In the genomic region with DNA sequence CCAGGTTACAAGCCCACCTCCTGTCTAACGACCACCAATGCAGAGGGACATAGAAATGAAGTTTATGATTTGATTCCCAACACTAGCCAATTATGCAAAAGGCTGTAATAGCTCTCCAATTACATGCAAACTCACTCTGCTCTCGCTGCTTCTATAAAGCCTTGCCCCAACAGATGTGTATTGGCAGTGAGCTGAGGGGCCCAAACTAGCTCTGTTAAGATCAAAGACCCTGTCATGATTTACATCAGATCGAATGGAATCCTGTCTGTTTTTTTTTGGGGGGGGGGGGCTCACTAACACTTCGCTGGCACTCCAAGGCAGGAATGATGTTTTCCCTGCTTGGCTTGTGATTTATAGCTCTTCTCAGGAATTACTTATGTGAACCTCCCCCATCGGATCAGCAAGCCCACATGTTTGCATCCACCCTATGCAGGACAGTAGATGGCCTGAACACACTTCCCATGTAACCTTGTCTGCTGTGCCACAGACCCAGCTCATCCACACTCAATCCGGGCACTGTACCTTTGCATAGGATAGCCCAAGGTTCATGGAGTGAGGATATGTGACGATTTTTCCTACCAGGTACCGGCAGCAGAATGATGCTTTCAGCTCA, we compare ENCODE assay signal across 21 mouse cellular contexts. TPM values are rescaled to one million over a fixed set of nuclear protein-coding genes. Genes with fewer than 3 reads are reported as not detected.
DNase-seq lines count a peak whose midpoint lies in the region; ATAC-seq lines count a peak whose summit lies in the region.
"Had no signal": no experiment of that assay in that cellular context is flagged by ENCODE, and none has a peak within 500 bp of the region (broad histone marks: within the 10 kb centered on the region; RNA-seq: fewer than 3 reads in every experiment).

No protein-coding gene starts in this region.

- no peaks in the 10 kb centered on the region for H3K9me3 ChIP-seq in kidney, embryonic 15.5 days (replicated peaks)
- H3K9me3 ChIP-seq: forebrain, embryonic 10.5 days; heart, embryonic 10.5 days; hindbrain, embryonic 12.5 days; hindbrain, embryonic 15.5 days had no signal

- ATAC-seq in kidney, embryonic 15.5 days (replicated peaks; ENCODE audit: low FRiP score): peak; percentile 46; the same call in 1 of the 2 replicates
- ATAC-seq: activated CD4-positive, CD25-positive, alpha-beta regulatory T cell, adult 4 months; forebrain, embryonic 14.5 days had no signal

- H3K27ac ChIP-seq in kidney, embryonic 15.5 days: no peak overlapping the region
- H3K27ac ChIP-seq: forebrain, embryonic 10.5 days; heart, adult 2 months; heart, embryonic 10.5 days; hindbrain, embryonic 12.5 days; hindbrain, embryonic 15.5 days had no signal

- 28% methylated on average over 8 of the region's 8 CpGs for WGBS in kidney, embryonic 15.5 days

- no peak overlapping the region for H3K9ac ChIP-seq in kidney, embryonic 15.5 days
- H3K9ac ChIP-seq: hindbrain, embryonic 12.5 days; hindbrain, embryonic 15.5 days had no signal

- H3K27me3 ChIP-seq in kidney, embryonic 15.5 days: no peaks in the 10 kb centered on the region
- H3K27me3 ChIP-seq: hindbrain, embryonic 12.5 days; hindbrain, embryonic 15.5 days had no signal

- H3K4me3 ChIP-seq in kidney, embryonic 15.5 days (replicated peaks): no peak overlapping the region
- H3K4me3 ChIP-seq: forebrain, embryonic 10.5 days; heart, adult 2 months; heart, embryonic 10.5 days; hindbrain, embryonic 12.5 days; hindbrain, embryonic 15.5 days had no signal

- peak; percentile 34 for DNase-seq in embryo, embryonic 10 days (ENCODE audit: low spot score)
- DNase-seq in embryo, embryonic 9.5 days (ENCODE audit: extremely low spot score): no peak
- no peak for DNase-seq in kidney, postnatal 10 days
- peak; percentile 35 for DNase-seq in embryo, embryonic 10.5 days (ENCODE audit: low spot score)
- peak; percentile 47 for DNase-seq in mesoderm, embryonic 11.5 days (ENCODE audit: low read depth, low spot score)
- DNase-seq in ovary, postnatal 10 days (ENCODE audit: low spot score): no peak
- DNase-seq: adrenal gland, adult 8-10 months; adrenal gland, postnatal 25 days; cerebellum, adult 11-12 months; cerebellum, adult 8-10 months; cerebellum, postnatal 10 days; cerebellum, postnatal 36 days; gastrocnemius, postnatal 25 days; heart, adult 2 months had no signal

- no peaks in the 10 kb centered on the region for H3K36me3 ChIP-seq in kidney, embryonic 15.5 days
- H3K36me3 ChIP-seq: forebrain, embryonic 10.5 days; heart, embryonic 10.5 days; hindbrain, embryonic 12.5 days; hindbrain, embryonic 15.5 days had no signal

- 0 out of 2 replicates have a peak overlapping the region, but pooled peaks have one; percentile 1 for H3K4me2 ChIP-seq in kidney, embryonic 15.5 days
- H3K4me2 ChIP-seq: hindbrain, embryonic 12.5 days; hindbrain, embryonic 15.5 days had no signal

- H3K4me1 ChIP-seq in kidney, embryonic 15.5 days: peaks cover 8% of the 10 kb centered on the region
- H3K4me1 ChIP-seq: forebrain, embryonic 10.5 days; heart, embryonic 10.5 days; hindbrain, embryonic 12.5 days; hindbrain, embryonic 15.5 days had no signal

RNA-seq across cellular contexts. Expression of gene Prkci, which starts 12.5 kb away (rescaled TPM):
- 39.7 and 40.5 TPM in 2 replicates for polyA plus RNA-seq in kidney, embryonic 15.5 days (2015; fragmentation: Nextera tagmentation; extraction: Ambion mirVana)

RNA-seq across cellular contexts. Expression of gene Phc3, which starts 13.8 kb away (rescaled TPM):
- 5.8 and 7.0 TPM in 2 replicates for polyA plus RNA-seq in kidney, embryonic 15.5 days (2015; fragmentation: Nextera tagmentation; extraction: Ambion mirVana)

Comparison
In these comparisons a context has a peak if more than half of its experiments do, and no peak if none do; other contexts are left out.
1. DNase-seq: peak in embryo, embryonic 10 days (single experiment), embryo, embryonic 10.5 days (single experiment) and mesoderm, embryonic 11.5 days (single experiment); none in embryo, embryonic 9.5 days (single experiment), kidney, postnatal 10 days (single experiment) and ovary, postnatal 10 days (single experiment).